Comparison of ENCODE assay signal across 11 mouse cellular contexts in genomic region chr4:141751419-141752075, GRCm38 (mm10). TPM values are rescaled to one million over a fixed set of nuclear protein-coding genes. Genes with fewer than 3 reads are reported as not detected.
DNase-seq lines count a peak whose midpoint lies in the region; ATAC-seq lines count a peak whose summit lies in the region.
"Had no signal": no experiment of that assay in that cellular context is flagged by ENCODE, and none has a peak within 500 bp of the region (broad histone marks: within the 10 kb centered on the region; RNA-seq: fewer than 3 reads in every experiment).

No protein-coding gene starts in this region.

- ATAC-seq in embryonic facial prominence, embryonic 12.5 days (ENCODE audit: insufficient number of reproducible peaks, insufficient read depth, low FRiP score, low TSS enrichment) = no peak
- peak; percentile 92 for ATAC-seq in liver, embryonic 15.5 days (ENCODE audit: insufficient read depth)
- ATAC-seq: Patski had no signal

- H3K4me2 ChIP-seq in embryonic facial prominence, embryonic 12.5 days (replicated peaks) = no peak overlapping the region
- peak overlapping the region; percentile 73 for H3K4me2 ChIP-seq in liver, embryonic 15.5 days
- H3K4me2 ChIP-seq: neural tube, embryonic 13.5 days had no signal

- H3K9me3 ChIP-seq in embryonic facial prominence, embryonic 12.5 days = no peaks in the 10 kb centered on the region
- H3K9me3 ChIP-seq in liver, embryonic 15.5 days (replicated peaks) = no peaks in the 10 kb centered on the region
- H3K9me3 ChIP-seq: neural tube, embryonic 13.5 days had no signal

- H3K9ac ChIP-seq in embryonic facial prominence, embryonic 12.5 days = no peak overlapping the region
- H3K9ac ChIP-seq in liver, embryonic 15.5 days = peak overlapping the region; percentile 62
- H3K9ac ChIP-seq: neural tube, embryonic 13.5 days had no signal

- DNase-seq in layer of hippocampus, adult 9-11 months = peak; percentile 29
- DNase-seq in layer of hippocampus, postnatal 25 days (ENCODE audit: extremely low spot score in 1 of 2, low spot score in 1 of 2) = no peak
- peak; percentile 84 for DNase-seq in R1 (ENCODE audit: low read depth, low spot score)
- no peak for DNase-seq in c-Kit-positive CD71-positive TER-119-positive erythroid progenitor cells, embryonic 14.5 days (ENCODE audit: low spot score)
- no peak for DNase-seq in retina, embryonic 14.5 days (ENCODE audit: low spot score)
- DNase-seq in layer of hippocampus, postnatal 36 days = no peak
- DNase-seq: lung, adult 2 months had no signal

- no peak overlapping the region for H3K4me3 ChIP-seq in embryonic facial prominence, embryonic 12.5 days
- H3K4me3 ChIP-seq in liver, embryonic 15.5 days (replicated peaks) = peak overlapping the region; percentile 37
- H3K4me3 ChIP-seq: neural tube, embryonic 13.5 days had no signal

- H3K27ac ChIP-seq in embryonic facial prominence, embryonic 12.5 days = 0 out of 2 replicates have a peak overlapping the region, but pooled peaks have one; percentile 4
- H3K27ac ChIP-seq in liver, embryonic 15.5 days (replicated peaks) = peak overlapping the region; percentile 99
- H3K27ac ChIP-seq: neural tube, embryonic 13.5 days had no signal

- WGBS in embryonic facial prominence, embryonic 12.5 days = 44% methylated on average over 4 of the region's 4 CpGs
- 10% methylated on average over 4 of the region's 4 CpGs for WGBS in liver, embryonic 15.5 days (ENCODE audit: insufficient replicate concordance)

- peaks cover 4% of the 10 kb centered on the region; the same call in 1 of the 2 replicates for H3K27me3 ChIP-seq in embryonic facial prominence, embryonic 12.5 days
- H3K27me3 ChIP-seq in liver, embryonic 15.5 days = peaks cover 4% of the 10 kb centered on the region; the same call in 1 of the 2 replicates
- H3K27me3 ChIP-seq: neural tube, embryonic 13.5 days; Patski had no signal

- peaks cover 4% of the 10 kb centered on the region; the same call in 1 of the 2 replicates for H3K4me1 ChIP-seq in embryonic facial prominence, embryonic 12.5 days
- peaks cover 74% of the 10 kb centered on the region for H3K4me1 ChIP-seq in liver, embryonic 15.5 days (replicated peaks)

- no peaks in the 10 kb centered on the region for H3K36me3 ChIP-seq in embryonic facial prominence, embryonic 12.5 days
- 0 out of 2 replicates have a peak, but pooled peaks cover under 1% of the 10 kb centered on the region for H3K36me3 ChIP-seq in liver, embryonic 15.5 days (replicated peaks)
- H3K36me3 ChIP-seq: neural tube, embryonic 13.5 days had no signal

RNA-seq across cellular contexts. Expression of gene Agmat, which starts 5.1 kb away (rescaled TPM):
- total RNA-seq in layer of hippocampus, postnatal 25 days (2021) = not detected
- polyA plus RNA-seq in embryonic facial prominence, embryonic 12.5 days (2016; fragmentation: Nextera tagmentation; extraction: Ambion mirVana) = not detected in 2 replicates
- polyA plus RNA-seq in liver, embryonic 15.5 days (2015; fragmentation: Nextera tagmentation; extraction: Ambion mirVana) = 20.5 and 26.2 TPM in 2 replicates
- total RNA-seq in layer of hippocampus, postnatal 36 days (2021) = under 1 TPM in 1 of 2 experiments, not detected in 1; 0.32 TPM
- polyA plus RNA-seq: neural tube, embryonic 13.5 days; Patski had no signal

RNA-seq across cellular contexts. Expression of gene Ddi2, which starts 28.3 kb away (rescaled TPM):
- total RNA-seq in layer of hippocampus, postnatal 25 days (2021) = 10 to 100 TPM; 39.7 TPM
- 28.7 and 29.5 TPM in 2 replicates for polyA plus RNA-seq in embryonic facial prominence, embryonic 12.5 days (2016; fragmentation: Nextera tagmentation; extraction: Ambion mirVana)
- polyA plus RNA-seq in liver, embryonic 15.5 days (2015; fragmentation: Nextera tagmentation; extraction: Ambion mirVana) = 14.8 and 17.2 TPM in 2 replicates
- 10 to 100 TPM; 45.1 to 46.9 TPM for total RNA-seq in layer of hippocampus, postnatal 36 days (2021)

RNA-seq across cellular contexts. Expression of gene Dnajc16, which starts 39.2 kb away (rescaled TPM):
- total RNA-seq in layer of hippocampus, postnatal 25 days (2021) = 10 to 100 TPM; 41.5 to 42.0 TPM
- 4.1 and 4.7 TPM in 2 replicates for polyA plus RNA-seq in embryonic facial prominence, embryonic 12.5 days (2016; fragmentation: Nextera tagmentation; extraction: Ambion mirVana)
- polyA plus RNA-seq in liver, embryonic 15.5 days (2015; fragmentation: Nextera tagmentation; extraction: Ambion mirVana) = 2.0 and 2.2 TPM in 2 replicates
- total RNA-seq in layer of hippocampus, postnatal 36 days (2021) = 10 to 100 TPM; 43.3 to 45.0 TPM

RNA-seq across cellular contexts. Expression of gene Casp9, which starts 41.9 kb away (rescaled TPM):
- 10 to 100 TPM; 21.6 to 23.4 TPM for total RNA-seq in layer of hippocampus, postnatal 25 days (2021)
- 18.1 and 21.9 TPM in 2 replicates for polyA plus RNA-seq in embryonic facial prominence, embryonic 12.5 days (2016; fragmentation: Nextera tagmentation; extraction: Ambion mirVana)
- polyA plus RNA-seq in liver, embryonic 15.5 days (2015; fragmentation: Nextera tagmentation; extraction: Ambion mirVana) = 9.7 and 9.9 TPM in 2 replicates
- 10 to 100 TPM; 19.9 to 21.1 TPM for total RNA-seq in layer of hippocampus, postnatal 36 days (2021)

Comparison
In these comparisons a context has a peak if more than half of its experiments do, and no peak if none do; other contexts are left out.
1. DNase-seq: peak in layer of hippocampus, adult 9-11 months (single experiment) and R1 (single experiment); none in layer of hippocampus, postnatal 25 days (0 of 2), c-Kit-positive CD71-positive TER-119-positive erythroid progenitor cells, embryonic 14.5 days (single experiment), retina, embryonic 14.5 days (single experiment) and layer of hippocampus, postnatal 36 days (0 of 2).